Mouse (Mus musculus): Measurements from ENCODE around the gene Rxfp2. TPM values are rescaled to one million over a fixed set of nuclear protein-coding genes. Genes with fewer than 3 reads are reported as not detected.

The Rxfp2 gene
- not detected in 2 replicates for polyA plus RNA-seq (2012; rRNA removed; ENCODE audit: low replicate concordance)

DNA sequence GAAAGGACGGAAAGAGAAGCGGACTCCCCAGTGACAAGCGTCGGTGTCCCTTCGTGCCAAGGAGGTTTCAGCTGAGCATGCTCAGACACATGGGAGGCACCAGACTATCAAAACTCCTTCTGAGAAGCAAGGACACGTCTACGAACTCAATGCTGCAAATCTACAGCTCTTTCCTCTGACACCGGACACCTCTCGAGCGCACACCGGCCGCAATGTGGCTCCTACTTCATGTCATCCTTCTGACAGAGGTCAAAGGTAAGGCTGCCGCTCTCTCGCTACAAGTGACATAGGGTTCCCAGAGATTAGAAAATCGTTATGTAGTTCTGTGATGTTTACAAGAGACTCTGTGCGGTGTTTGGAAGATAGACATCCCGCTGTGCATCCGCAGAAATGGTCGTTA, at the start of gene Rxfp2:
TSS of gene Rxfp2 (plus strand) at position 20 of the 400 bp plus-strand sequence.

GRCm38 (mm10) chr5:150118455-150119241, 100.2 kb downstream of the Rxfp2 start, which contains the start of gene Fry:
Fry (plus strand) TSS chr5:150118645.

Other genes with a start within 250 kb of the Rxfp2 start
- 4.1 and 4.3 TPM in 2 replicates for gene Fry, start 100.0 kb downstream of the Rxfp2 start, polyA plus RNA-seq (2012; rRNA removed; ENCODE audit: low replicate concordance)

All from duodenum, adult 2 months (tissue).